Mouse (Mus musculus) frontal cortex, postnatal 10 days (tissue): ENCODE measurements around the gene Enox2.

Experiments used
- DNase-seq, 2 experiments: peaks; one replicate each; pipeline ENCODE4 v3.0.0; 2022; ENCODE audit warnings: low spot score in 2 of 2, mixed read lengths in 1 of 2

Gene Enox2

DNA sequence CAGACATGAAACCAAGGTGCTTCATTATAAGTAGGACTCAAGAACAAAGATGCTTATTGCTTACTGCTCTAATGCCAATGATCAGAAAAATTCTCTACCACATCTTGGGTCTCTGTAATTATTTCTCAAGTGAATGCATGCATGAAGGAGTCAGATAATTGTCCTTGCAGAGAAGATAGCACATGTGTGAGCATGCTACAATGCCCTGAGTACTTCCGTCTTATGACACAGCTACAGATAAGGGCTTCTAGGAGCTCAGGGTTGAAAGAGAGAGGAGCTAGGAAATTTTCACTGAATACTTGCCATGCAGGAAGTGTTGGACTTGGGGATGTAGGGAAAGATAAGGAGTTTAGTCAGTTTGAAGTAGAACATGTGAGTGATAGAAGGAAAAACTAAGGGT, 285.2 kb downstream of the Enox2 start:
- DNase-seq: no peak

DNA sequence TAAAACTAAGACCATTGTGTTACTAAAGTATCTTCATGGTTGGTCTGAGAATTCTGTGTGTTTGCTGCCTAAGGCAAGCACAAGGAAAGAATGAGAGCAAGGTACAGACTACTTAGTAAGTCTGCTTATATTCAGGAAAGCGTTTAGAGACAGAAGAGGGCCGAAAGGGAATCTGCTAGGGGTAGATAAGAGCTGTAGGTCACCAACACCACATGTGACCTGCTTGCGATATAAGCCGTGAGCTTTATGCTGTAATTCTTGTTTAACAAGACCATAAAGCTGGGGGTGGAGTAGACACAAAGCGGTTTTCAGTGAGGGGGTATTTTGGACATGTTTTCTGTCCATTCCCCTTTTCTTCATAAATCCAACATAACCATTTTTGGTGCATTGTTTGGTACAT, 302.4 kb downstream of the Enox2 start:
- DNase-seq: no peak

DNA sequence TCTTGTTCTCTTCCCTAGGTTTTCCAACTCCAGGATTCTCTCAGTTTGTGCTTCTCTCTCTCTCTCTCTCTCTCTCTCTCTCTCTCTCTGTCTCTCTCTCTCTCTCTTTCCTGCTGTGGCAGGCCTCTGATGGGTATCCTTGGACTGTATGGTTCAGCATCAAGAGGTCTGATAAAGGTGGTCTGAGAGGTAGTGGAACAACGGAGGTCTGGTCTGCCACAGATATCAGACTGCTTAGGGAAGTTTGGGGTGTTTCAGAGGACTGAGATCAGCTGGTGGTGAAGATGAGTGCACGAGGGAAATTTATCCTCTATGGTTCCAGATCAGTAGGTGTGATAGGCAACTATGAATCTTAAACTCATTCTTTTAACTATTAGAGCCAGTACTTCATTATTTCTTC, 303.6 kb downstream of the Enox2 start:
- no peak for DNase-seq
